Mouse (Mus musculus): ENCODE measurements at regions not wholly inside any gene's neighbourhood (a gene's known extent, or its start where the extent isn't known, plus 50 kb on each side); places are given as distances from the start of the nearest gene placed in this dataset.

DNA sequence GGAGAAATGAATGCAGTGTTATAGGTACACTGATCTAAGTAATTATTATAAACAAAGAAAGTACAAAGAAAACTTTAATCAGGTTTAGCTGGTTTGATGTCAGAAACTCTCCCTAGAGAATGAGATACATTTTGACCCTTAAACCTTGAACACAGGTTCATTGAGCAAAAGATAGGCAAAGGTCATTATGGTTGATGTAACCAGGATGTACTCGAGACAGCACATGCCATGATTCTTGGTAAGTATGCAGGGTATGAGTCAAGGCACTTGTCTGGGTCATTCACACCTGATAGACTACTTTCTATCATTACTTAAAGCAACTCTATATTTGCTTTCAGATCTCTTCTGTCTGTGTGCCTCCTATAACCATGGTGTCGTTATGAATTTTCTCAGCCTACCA lies 147.2 kb downstream of the Il15 start:
- no peak for TF ChIP-seq POLR2A (IDR thresholded peaks at IDR 0.05; ENCODE audit: borderline replicate concordance, insufficient read depth, low read length)
- no peak for TF ChIP-seq CTCF (IDR thresholded peaks at IDR 0.05; ENCODE audit: borderline replicate concordance, insufficient read depth, low read depth, low read length)

All from cerebellum, adult 2 months (tissue).